Mouse (Mus musculus): ENCODE data around the gene Zfp800.

Zfp800 gene

GRCm38 (mm10) chr6:28397681-28398203 lies at the start of gene Zfp800:
Zfp800 (minus strand) TSS chr6:28398005.
- DNase-seq = no peak

- DNase-seq = no peak
Measured at GRCm38 (mm10) chr6:28431538-28431855, 33.7 kb upstream of the Zfp800 start.

DNA sequence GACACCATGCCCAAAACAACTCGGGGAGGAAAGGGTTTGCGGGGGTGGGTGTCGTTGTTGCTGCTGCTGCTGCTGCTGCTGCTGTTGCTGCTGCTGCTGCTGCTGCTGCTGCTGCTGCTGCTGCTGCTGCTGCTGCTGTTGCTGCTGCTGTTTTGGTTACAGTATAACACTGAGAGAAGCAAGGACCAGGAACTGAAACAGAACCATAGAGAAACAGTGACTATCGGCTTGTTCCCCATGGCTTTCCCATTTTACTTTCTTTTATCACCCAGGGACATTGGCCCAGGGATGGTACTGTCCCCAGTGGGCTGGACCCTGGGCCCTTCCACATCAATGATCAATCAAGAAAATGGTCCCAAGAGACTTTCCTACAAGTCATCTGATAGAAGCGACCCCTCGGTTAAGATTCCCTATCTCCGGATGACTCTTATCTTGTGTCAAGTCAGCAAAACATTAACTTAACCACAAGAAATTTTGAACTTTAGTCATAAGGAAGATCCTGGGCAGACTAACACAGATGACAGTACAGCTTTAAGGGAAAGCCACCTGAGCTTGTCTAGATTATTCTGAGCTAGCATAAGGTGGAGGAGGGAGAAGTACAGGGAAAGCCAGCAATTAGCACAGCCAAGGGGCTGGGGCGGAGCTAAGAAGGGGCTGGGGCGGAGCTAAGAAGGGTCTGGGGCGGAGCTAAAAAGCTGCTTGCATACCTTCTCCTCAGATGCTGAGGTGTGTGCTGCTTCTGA lies 33.2 kb upstream of the Zfp800 start:
- no peak for DNase-seq

GRCm38 (mm10) chr6:28429870-28430269 lies 32.1 kb upstream of the Zfp800 start:
- DNase-seq = no peak

DNA sequence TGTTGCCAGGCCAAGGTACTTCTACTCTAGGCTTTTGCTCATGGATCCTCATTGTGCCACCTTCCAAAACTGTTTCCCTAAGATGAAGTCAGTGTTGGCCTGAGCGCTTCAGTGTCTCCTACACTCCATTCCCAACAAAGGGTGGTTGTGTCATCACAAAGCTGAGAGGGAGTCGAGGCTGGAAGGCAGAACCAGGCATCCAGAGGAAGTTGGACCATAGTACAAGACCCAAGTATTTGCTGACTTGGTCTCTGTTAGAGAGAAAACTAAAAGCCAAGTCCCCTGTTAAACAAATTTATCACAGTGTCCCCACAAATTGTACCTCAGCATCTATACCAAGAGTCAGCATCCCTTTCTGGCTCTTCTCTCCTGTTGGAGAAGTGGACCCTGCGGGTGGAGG lies 30.5 kb upstream of the Zfp800 start, which contains the start of gene Gcc1:
Gene Gcc1, minus strand, starts transcription at position 101 of the 400 bp plus-strand sequence.
- no peak for DNase-seq

DNA sequence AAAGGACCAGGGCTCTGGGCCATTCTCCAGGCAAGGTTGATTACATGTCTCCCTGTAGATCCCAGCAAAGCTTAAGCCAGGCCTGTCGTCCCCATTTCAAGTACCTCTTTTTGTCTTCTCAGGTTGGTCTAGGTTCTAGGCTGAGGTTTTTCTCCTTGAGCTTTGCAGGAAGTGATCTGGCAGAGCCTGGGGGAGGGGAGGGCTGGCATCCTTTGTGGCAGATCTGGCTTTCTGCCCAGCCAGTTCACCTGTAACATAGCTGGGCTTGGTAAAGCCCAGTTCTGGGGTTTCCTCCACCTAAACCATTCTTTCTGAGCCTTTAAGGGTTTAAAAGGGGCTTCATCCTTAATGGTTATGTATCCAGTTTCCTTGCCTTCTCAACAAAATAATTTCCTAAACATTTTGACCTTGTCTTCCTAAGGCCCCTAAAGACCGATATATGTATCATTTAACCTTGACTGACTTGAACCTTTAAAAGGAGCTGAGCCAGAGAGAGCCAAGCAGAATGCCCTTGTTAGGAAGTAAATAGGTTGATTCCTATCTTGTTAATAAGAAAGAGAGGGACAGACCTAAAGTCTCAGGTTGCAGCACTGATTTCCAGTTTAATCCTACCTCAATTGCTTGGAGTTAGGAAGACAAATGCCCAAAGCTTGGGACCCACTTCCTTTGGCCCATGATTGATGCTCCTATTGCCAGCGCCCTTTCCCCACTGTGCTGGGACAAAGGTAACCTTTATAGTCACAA lies 29.5 kb upstream of the Zfp800 start, which contains the start of gene Fscn3:
Gene Fscn3, plus strand, starts transcription at position 694 of the 744 bp plus-strand sequence.
- DNase-seq = peak; percentile 65 to 75

DNA sequence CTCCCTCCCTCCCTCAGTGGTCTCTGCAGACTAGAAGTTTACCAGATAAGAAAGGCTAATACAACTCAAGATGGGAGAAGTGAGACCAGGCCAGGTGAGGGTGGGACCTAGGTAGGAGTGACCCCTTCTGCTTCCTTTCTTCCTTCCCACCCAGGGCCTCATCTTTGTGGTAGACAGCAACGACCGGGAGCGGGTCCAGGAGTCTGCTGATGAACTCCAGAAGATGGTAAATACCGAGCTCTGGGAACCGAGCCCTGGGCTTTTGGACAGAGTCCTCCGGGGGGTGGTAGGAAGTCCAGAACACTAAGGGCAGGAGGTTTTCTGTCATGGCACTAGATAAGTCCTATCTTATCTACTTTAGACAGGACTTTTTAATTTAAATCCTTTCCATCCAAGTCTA lies 27.2 kb upstream of the Zfp800 start:
- no peak for DNase-seq

DNA sequence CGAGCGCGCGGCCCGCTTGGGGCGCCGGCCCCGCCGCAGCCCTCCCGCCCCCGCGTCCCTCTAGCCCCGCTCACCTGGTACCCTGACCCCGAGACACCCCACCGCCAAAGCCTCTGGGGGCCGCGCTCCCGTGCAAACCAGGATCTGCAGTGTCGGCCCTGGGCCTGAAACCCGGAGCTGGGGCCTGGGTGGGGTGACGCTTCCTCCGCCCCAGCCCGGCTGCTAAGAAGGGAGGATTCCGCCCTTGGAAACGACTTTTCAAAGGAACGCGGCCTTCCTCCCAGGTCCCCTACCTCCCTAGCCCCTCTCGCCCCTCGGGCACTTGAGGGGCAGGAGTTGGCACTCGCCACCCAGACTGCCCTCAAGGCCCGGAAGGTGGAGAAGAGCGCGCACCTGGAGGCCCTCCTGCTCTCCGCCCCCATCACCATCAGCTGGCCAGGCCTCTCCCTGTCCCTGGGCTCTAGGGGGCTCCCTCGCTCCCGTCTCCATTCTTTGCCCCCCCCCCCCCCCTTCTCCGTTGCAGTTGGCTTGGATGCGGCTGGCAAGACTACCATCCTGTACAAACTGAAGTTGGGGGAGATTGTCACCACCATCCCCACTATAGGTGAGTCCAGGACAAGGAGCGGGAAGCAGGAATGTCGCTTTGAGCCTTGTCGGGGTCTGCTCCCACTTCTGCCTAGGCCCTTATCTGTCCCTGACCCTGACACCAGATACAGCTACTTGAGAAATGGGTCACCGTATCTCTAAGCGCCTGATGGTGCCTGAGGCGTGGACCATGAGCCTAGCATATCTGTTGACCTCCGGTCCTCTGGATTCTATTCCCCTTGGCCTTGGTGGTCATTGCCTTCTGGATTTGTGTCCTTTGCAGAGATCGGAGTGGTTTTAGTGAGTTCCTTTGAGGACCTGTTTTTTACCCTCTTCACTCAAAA lies 26.2 kb upstream of the Zfp800 start:
- DNase-seq = peak; percentile 60 to 86

DNA sequence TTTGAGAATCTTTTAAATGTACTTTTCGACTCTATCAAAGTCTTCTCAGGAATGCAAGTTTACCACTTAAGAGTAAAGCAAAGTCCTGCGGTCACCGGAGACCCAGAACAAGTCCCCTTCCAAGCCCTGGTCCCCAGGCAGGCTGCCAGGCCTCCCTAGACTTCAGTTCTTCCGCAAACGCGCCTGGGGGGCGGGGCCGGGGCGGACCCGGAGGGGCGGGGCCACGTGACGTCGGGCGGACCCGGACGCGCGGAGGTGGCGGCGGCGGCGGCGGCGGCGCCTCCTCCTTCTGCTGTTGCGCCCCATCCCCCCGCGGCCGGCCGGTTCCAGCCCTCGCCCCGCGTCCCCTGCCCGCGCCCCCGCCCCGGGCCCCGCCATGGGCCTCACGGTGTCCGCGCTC lies 25.5 kb upstream of the Zfp800 start, which contains the start of gene Arf5:
Gene Arf5, plus strand, starts transcription at position 248 of the 400 bp plus-strand sequence.
- peak; percentile 98 for DNase-seq

DNA sequence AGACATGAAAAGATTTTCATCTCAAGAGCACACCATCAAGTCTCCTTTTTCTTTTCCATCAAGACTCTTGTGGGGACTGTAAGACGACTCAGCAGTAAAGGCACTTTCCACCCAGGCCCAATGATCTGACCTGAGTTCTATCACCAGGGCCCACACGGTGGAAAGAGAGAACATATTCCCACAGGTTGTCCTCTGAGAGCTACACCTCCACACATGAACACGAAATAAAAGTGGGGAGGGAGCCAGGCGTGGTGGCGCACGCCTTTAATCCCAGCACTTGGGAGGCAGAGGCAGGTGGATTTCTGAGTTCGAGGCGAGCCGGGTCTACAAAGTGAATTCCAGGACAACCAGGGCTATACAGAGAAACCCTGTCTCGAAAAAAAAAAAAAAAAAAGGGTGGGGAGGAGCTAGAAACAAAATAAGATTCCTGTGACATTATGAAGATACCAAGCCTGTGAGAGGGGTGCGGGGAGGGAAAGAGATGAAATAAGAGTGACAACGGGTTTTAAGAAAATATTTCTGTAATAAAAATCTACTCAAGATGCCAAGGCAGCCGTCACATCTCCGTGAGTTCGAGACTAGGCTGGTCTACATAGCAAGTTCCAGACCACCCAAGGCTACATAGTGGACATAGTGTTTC lies 25.0 kb upstream of the Zfp800 start:
- DNase-seq = no peak

GRCm38 (mm10) chr6:28421469-28422000 lies 23.7 kb upstream of the Zfp800 start:
- DNase-seq = peak; percentile 96 to 97

DNA sequence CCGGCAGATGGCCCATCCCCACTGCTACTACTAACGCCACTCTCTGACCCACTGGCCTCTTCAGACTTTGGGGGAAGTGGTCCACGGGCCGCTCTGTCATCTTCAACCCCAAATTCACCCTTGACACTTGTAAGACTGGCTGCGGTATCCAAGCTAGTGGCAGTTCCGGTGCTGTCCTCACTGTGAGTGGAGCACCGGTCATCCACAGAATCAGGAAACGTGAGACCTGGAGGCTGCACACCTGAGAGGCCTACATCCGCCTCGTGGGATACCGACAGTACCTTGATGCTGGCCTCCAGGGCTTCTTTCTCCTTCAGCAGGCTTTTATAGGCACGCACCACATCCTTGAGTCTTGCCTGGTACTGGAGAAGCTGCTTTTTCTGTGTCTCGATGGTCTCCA lies 23.1 kb upstream of the Zfp800 start:
- DNase-seq = no peak

DNA sequence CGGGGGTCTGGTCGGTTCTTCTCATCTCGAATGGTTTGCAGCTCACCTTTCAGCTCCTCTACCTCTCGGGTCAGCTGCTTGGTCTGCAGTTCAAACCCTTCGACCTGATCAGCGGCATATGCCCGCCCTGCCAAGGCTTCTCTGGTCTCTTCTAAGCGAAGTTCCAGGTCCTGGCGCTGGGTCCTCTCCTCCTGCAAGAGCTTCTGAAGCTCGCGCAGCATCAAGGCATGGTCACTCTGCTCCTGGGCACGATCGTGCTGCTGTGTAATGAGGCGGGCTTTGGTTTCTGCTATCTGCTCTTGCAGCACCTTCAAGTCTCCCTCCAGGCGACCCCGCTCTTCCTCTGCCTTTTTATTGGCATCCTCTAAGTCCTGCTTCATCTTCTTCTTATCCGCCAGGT lies 22.6 kb upstream of the Zfp800 start:
- DNase-seq = no peak

GRCm38 (mm10) chr6:28419673-28420072 lies 21.9 kb upstream of the Zfp800 start:
- DNase-seq = peak in 1 of 2 experiments; percentile 28

DNA sequence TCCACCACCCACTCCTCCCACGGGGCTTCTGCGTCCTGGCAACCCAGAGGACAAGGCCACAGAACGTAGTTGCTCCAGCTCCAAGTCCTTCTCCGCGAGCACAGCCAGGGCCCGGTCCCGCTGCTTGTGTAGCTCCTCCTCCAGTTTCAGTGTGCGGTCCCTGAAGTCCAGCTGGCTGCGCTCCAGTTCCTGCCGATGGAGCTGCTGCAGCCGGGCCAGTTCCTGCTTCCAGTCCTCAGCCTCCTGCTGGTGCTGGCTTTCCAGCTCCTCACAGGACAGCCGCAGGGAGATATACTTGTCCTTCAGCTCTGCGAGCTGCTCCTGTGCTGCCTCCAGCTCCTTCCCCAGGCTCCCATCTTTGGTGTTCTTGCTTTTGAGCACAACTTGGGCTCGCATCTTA lies 20.6 kb upstream of the Zfp800 start:
- peak; percentile 93 for DNase-seq

- DNase-seq = no peak
Measured at GRCm38 (mm10) chr6:28416981-28417380, 19.2 kb upstream of the Zfp800 start.

GRCm38 (mm10) chr6:28411236-28411635 lies 13.4 kb upstream of the Zfp800 start:
- DNase-seq = no peak

GRCm38 (mm10) chr6:28410053-28410452 lies 12.2 kb upstream of the Zfp800 start:
- DNase-seq = peak; percentile 58 to 65

GRCm38 (mm10) chr6:28399791-28400190 lies 2.0 kb upstream of the Zfp800 start:
- no peak for DNase-seq

GRCm38 (mm10) chr6:28398726-28399125 lies 921 bp upstream of the Zfp800 start:
- DNase-seq = no peak

- no peak for DNase-seq
Measured at GRCm38 (mm10) chr6:28396853-28397457, 850 bp downstream of the Zfp800 start.
